Mouse (Mus musculus) limb, embryonic 13.5 days (tissue): ENCODE data around the gene Sit1. TPM values are rescaled to one million over a fixed set of nuclear protein-coding genes. Genes with fewer than 3 reads are reported as not detected.
A peak's percentile ranks its signal among the peaks of the same experiment; 100 is the strongest.
"Not testable (repeated sequence)": the region's sequence is repeated elsewhere in the genome, so short reads cannot be mapped to it uniquely, and the experiment has no call there.

Experiments
- ATAC-seq: fragments of 200-750 bp; cut with Nextera tagmentation; 2 replicates; pipeline ENCODE4 v1.8.0; 2017; ENCODE audit warnings: low read depth, moderate number of reproducible peaks, moderate TSS enrichment; ENCODE audit not compliant: low FRiP score
- H3K27ac ChIP-seq: fragments of 300-500 bp; sonication (generic); 2 replicates; pipeline ENCODE4 v1.5.1; 2015; ENCODE audit warnings: inconsistent platforms, mild to moderate bottlenecking, moderate library complexity
- H3K27me3 ChIP-seq: fragments of 300-500 bp; sonication (generic); 2 replicates; pipeline ENCODE4 v1.6.1; 2015; ENCODE audit warnings: mild to moderate bottlenecking, inconsistent platforms
- H3K36me3 ChIP-seq: fragments of 300-500 bp; sonication (generic); 2 replicates; pipeline ENCODE4 v1.6.1; 2015; ENCODE audit warnings: inconsistent platforms, mild to moderate bottlenecking, moderate library complexity
- H3K4me1 ChIP-seq: fragments of 300-500 bp; sonication (generic); 2 replicates; pipeline ENCODE4 v1.6.1; 2015; ENCODE audit warnings: inconsistent platforms
- H3K4me2 ChIP-seq: fragments of 300-500 bp; sonication (generic); replicated peaks from 2 replicates; pipeline ENCODE4 v1.6.1; 2015; ENCODE audit warnings: inconsistent platforms, mild to moderate bottlenecking, moderate library complexity
- H3K4me3 ChIP-seq: fragments of 300-500 bp; sonication (generic); 2 replicates; pipeline ENCODE4 v1.5.1; 2015; ENCODE audit warnings: moderate library complexity, mild to moderate bottlenecking, inconsistent platforms
- H3K9ac ChIP-seq: fragments of 300-500 bp; sonication (generic); 2 replicates; pipeline ENCODE4 v1.6.1; 2015; ENCODE audit warnings: mild to moderate bottlenecking, inconsistent platforms
- H3K9me3 ChIP-seq: fragments of 300-500 bp; sonication (generic); 2 replicates; pipeline ENCODE4 v1.6.1; 2016; ENCODE audit warnings: inconsistent platforms
- WGBS: fragments of 180-500 bp; shearing (Covaris S2); methylation state at CpG from one replicate; pipeline ENCODE4 v1.1.7; 2015; 5-methylcytosine and 5-hydroxymethylcytosine counted together
- polyA plus RNA-seq: library from polyadenylated mRNA; unstranded; fragments of >200 nt; fragmentation: Nextera tagmentation; extraction: Ambion mirVana; gene quantifications from 2 replicates; pipeline ENCODE4 v1.2.1, GENCODE M21; 2015

Sit1 gene
- polyA plus RNA-seq, 1 experiment from 2014 or later = not detected

DNA sequence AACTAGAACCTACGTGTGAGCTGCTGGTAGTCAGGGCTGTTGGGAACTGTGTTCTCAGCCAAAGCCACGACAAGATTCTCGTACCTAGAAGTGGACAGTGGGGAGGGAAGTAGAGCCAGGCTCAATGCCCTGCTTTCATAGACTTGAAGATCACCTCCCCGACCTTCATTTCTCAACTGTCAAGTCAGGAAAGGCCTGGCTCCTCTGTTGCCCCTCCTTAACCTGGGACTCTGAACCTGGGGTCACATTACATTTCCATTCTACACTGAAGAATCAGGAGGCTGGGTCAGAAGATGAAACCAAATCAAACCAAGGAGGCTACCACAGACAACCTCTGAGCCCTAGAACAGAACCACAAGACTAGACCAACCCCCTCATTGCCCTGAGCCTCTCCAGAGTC lies 14.4 kb upstream of the Sit1 start:
- peaks cover 42% of the 10 kb centered on the region for H3K4me1 ChIP-seq
- H3K27me3 ChIP-seq = no peaks in the 10 kb centered on the region
- H3K9me3 ChIP-seq = no peaks in the 10 kb centered on the region
- peaks cover 26% of the 10 kb centered on the region for H3K36me3 ChIP-seq
- peak overlapping the region; percentile 79 for H3K4me2 ChIP-seq
- no peak overlapping the region for H3K27ac ChIP-seq
- ATAC-seq = no peak
- 76% methylated on average over 4 of the region's 4 CpGs for WGBS
- peak overlapping the region; percentile 65 for H3K4me3 ChIP-seq
- peak overlapping the region; percentile 74; the same call in 1 of the 2 replicates for H3K9ac ChIP-seq

DNA sequence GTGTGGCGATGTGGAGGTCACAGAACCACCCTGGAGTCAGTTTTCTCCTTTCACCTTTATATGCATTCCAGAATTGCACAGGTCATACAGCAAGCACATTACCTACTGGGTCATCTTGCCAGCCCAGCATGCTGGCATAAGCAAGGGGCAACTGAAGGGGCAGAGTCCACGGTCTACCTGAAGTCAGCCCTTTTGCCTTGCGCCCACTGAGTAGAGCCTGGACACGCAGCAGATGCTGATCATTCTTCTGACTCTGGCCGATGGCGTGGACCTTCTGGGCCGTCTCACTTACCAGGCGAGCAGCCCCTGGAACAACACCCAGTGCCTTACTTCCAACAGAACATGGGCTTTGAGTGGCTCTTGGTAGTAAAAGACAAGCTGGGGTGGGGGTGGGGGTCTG lies 13.9 kb upstream of the Sit1 start:
- Histone ChIP-seq H3K36me3 (peaks cover 26% of the 10 kb centered on the region), H3K4me1 (peaks cover 42% of the 10 kb centered on the region), H3K9ac (peak overlapping the region; percentile 74; the same call in 1 of the 2 replicates), H3K9me3 (no peaks in the 10 kb centered on the region), H3K4me3 (0 out of 2 replicates have a peak overlapping the region, but pooled peaks have one; percentile 65), H3K27ac (no peak overlapping the region), H3K4me2 (peak overlapping the region; percentile 79), H3K27me3 (no peaks in the 10 kb centered on the region)
- WGBS = 92% methylated on average over 8 of the region's 8 CpGs
- ATAC-seq = no peak

DNA sequence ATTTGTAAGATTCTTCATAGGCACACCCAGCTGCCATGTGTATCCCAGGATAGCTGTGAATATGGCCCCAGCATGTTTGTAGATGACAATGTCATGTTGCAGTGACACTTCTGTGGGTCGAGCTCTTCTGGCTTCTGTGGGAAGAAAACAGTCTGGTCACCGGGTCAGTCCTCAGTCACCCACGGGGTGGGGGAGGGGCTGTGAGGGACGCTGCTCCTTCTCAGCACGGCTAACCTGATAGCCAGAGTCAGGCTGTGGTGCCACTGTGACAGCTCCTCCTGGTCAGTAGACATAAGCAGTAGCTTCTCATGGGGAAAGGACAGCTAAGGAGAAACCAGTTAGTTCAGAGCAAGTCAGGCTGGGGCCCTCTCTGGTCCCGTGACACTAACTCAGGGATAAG lies 13.1 kb upstream of the Sit1 start:
- H3K9ac ChIP-seq = no peak overlapping the region
- H3K36me3 ChIP-seq = peaks cover 26% of the 10 kb centered on the region
- no peak overlapping the region for H3K4me3 ChIP-seq
- H3K4me2 ChIP-seq = no peak overlapping the region
- H3K27ac ChIP-seq = no peak overlapping the region
- no peaks in the 10 kb centered on the region for H3K27me3 ChIP-seq
- no peak for ATAC-seq
- H3K4me1 ChIP-seq = peaks cover 39% of the 10 kb centered on the region
- 72% methylated on average over 6 of the region's 6 CpGs for WGBS
- H3K9me3 ChIP-seq = no peaks in the 10 kb centered on the region

DNA sequence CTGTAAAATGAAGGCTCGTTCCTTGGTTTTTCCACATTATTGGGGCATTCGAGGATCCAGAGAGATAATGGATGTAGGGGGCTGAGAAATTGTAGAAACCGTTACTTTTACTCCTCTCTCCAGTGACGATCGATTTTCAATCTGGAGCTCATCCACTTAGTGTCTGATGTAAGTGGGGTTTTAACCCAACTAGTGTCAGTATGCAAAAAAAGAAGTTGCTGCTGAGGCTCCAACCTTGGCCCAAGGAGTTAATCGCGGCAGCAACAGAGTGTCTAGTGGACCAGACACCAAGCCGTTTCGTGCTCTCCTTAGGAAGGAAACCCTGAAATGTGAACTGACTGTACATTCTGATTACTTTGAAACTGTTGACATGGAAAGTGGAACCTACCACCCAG lies 10.3 kb upstream of the Sit1 start:
- ATAC-seq = no peak
- Histone ChIP-seq H3K4me1 (peaks cover 31% of the 10 kb centered on the region), H3K4me2 (peak overlapping the region; percentile 74), H3K9me3 (no peaks in the 10 kb centered on the region), H3K27me3 (no peaks in the 10 kb centered on the region), H3K36me3 (peaks cover 26% of the 10 kb centered on the region), H3K4me3 (peak overlapping the region; percentile 76), H3K27ac (peak overlapping the region; percentile 92), H3K9ac (peak overlapping the region; percentile 85)
- 2% methylated on average over 9 of the region's 9 CpGs for WGBS

DNA sequence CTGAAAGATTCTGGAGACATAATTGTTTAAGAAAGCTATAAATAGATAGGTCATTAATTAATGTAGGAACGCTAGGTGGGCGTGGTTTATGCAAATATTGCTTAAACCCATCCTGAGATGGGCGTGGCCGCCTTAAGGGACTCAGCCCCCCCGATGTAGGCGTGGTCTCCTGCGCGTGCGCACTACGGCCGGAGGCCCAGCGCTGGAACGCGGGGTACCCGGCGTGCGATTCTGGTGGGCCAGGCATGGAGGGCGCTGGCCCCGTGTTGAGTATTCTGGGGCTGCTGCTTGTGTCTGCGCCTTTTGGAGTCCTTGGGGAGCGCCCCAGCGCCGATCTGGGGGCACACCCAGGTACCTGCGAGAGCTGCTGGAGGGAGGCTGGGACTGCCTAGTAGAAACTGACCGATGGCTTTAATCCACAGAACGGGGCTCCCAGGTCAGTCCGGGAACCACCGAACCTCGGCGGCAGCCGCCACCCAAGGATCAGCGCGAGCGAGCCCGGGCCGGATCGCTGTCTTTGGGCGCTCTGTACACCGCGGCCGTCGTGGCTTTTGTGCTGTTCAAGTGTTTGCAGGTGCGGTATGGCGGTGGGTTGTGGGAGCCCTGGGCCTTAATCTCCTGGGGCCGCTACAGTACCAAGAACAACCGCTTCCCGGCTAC lies 9.8 kb upstream of the Sit1 start:
- peaks cover 26% of the 10 kb centered on the region for H3K4me1 ChIP-seq
- no peaks in the 10 kb centered on the region for H3K27me3 ChIP-seq
- peak overlapping the region; percentile 74 for H3K4me2 ChIP-seq
- peaks cover 26% of the 10 kb centered on the region for H3K36me3 ChIP-seq
- peak overlapping the region; percentile 85 for H3K9ac ChIP-seq
- under 1% methylated on average over 47 of the region's 47 CpGs for WGBS
- no peaks in the 10 kb centered on the region for H3K9me3 ChIP-seq
- H3K27ac ChIP-seq = peak overlapping the region; percentile 92
- peak; percentile 90 for ATAC-seq
- peak overlapping the region; percentile 76 for H3K4me3 ChIP-seq

DNA sequence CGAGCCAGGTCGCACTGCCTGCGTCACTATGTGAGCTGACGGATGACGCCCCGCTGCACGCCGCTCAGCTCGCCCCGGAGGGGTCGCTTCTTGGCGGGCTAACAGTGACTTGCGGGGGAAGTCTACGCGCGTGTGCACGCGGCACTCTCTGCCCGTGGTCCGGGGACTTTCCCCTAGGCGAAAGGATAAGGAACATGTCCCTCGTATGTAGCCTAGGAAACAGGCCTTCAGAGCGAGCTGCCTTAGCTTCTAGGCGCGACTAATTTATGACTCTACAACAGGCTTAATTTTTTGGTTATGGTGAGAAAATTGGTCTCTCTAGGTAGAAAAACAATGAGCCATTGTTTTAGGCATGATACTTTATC lies 9.3 kb upstream of the Sit1 start, which contains the start of gene Ccdc107:
TSS of gene Ccdc107 (plus strand) at position 80 of the 365 bp plus-strand sequence.
- peak within 1 kb of the TSS; percentile 74 for H3K4me2 ChIP-seq
- peak within 1 kb of the TSS; percentile 76 for H3K4me3 ChIP-seq
- peak; percentile 98 for ATAC-seq
- H3K4me1 ChIP-seq = peaks cover 21% of the 10 kb centered on the region
- no peaks in the 10 kb centered on the region for H3K27me3 ChIP-seq
- H3K36me3 ChIP-seq = peaks cover 25% of the 10 kb centered on the region
- peak within 1 kb of the TSS; percentile 85 for H3K9ac ChIP-seq
- peak within 1 kb of the TSS; percentile 92 for H3K27ac ChIP-seq
- WGBS = under 1% methylated on average over 25 of the region's 25 CpGs
- H3K9me3 ChIP-seq = no peaks in the 10 kb centered on the region

DNA sequence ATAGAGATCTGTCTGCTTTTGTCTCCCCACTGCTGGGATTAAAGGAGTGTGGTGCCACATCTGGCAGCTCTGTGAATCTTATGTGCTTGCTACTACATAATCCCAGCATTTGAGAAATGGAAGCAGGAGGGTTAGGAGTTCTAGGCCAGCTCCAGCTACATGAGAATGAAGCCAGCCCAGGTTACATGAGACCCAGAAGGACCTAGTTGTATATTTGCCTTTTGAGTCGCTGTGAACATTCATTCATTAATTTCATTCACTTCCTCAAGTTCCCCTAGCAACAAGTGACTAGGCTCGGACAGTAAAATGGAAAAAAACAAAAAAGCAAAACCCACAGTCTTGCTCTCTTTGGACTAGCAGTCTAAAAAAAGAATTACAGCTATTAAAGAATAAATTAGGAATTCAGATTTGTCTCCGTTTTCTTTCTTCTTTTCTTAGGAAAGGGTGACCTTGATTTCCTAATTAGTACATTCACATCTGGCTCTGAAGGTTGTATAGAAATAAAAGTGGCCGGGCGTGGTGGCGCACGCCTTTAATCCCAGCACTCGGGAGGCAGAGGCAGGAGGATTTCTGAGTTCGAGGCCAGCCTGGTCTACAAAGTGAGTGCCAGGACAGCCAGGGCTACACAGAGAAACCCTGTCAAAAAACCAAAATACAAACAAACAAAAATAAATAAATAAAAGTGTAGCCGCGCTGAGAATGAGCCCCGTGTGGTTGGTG lies 8.7 kb upstream of the Sit1 start:
- Histone ChIP-seq H3K4me1 (peaks cover 15% of the 10 kb centered on the region), H3K4me3 (peak overlapping the region; percentile 76), H3K36me3 (peaks cover 20% of the 10 kb centered on the region), H3K4me2 (peak overlapping the region; percentile 74), H3K27me3 (no peaks in the 10 kb centered on the region), H3K9me3 (no peaks in the 10 kb centered on the region), H3K27ac (peak overlapping the region; percentile 52; the same call in 1 of the 2 replicates), H3K9ac (no peak overlapping the region)
- WGBS = 47% methylated on average over 12 of the region's 12 CpGs
- ATAC-seq = 0 out of 2 replicates have a peak, but pooled peaks have one; percentile 5

DNA sequence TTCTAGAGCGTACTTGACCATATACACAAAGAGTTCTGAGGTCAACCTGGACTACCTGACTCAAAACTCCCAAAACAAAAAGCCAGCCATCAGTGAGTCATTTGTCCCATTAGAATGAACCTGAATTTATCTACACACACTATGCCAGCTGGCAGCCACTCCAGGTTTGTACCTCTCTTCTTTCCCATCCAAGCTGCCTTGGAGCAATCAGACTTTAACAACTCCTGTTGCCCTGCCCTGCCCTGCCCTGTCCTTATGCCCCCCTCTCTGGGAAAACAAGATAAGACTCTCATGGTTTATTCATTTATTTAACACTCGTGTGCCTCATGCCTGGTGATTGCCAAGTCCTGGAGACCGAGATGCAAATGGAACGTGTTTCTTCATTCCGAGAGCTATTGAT lies 7.3 kb upstream of the Sit1 start:
- peaks cover 15% of the 10 kb centered on the region for H3K4me1 ChIP-seq
- H3K36me3 ChIP-seq = peaks cover 5% of the 10 kb centered on the region
- no peak overlapping the region for H3K4me3 ChIP-seq
- H3K27me3 ChIP-seq = no peaks in the 10 kb centered on the region
- no peak for ATAC-seq
- no peak overlapping the region for H3K4me2 ChIP-seq
- WGBS = 85% methylated on average over 5 of the region's 5 CpGs
- no peaks in the 10 kb centered on the region for H3K9me3 ChIP-seq
- no peak overlapping the region for H3K27ac ChIP-seq
- no peak overlapping the region for H3K9ac ChIP-seq

DNA sequence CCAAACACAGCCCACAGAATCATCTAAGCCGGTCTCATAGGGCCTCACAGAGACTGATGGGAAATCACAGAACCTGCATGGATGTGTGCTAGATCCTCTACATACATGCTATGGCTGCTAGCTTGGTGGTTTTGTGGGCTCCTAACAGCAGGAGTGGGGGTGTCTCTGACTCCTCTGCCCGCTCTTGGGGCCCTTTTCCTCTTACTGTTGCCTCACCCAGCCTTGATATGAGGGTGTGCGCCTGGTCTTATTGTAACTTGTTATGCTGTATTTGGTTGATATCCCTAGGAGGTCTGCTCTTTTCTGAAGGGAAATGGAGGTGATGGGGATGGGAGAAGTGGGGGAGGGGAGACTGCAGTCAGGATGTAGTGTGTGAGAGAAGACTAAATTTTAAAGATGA lies 6.1 kb upstream of the Sit1 start:
- Histone ChIP-seq H3K4me1 (peaks cover 8% of the 10 kb centered on the region), H3K36me3 (no peaks in the 10 kb centered on the region), H3K9ac (no peak overlapping the region), H3K27ac (no peak overlapping the region), H3K27me3 (no peaks in the 10 kb centered on the region), H3K4me2 (no peak overlapping the region), H3K9me3 (no peaks in the 10 kb centered on the region), H3K4me3 (no peak overlapping the region)
- 99% methylated on average over 3 of the region's 3 CpGs for WGBS
- ATAC-seq = no peak

DNA sequence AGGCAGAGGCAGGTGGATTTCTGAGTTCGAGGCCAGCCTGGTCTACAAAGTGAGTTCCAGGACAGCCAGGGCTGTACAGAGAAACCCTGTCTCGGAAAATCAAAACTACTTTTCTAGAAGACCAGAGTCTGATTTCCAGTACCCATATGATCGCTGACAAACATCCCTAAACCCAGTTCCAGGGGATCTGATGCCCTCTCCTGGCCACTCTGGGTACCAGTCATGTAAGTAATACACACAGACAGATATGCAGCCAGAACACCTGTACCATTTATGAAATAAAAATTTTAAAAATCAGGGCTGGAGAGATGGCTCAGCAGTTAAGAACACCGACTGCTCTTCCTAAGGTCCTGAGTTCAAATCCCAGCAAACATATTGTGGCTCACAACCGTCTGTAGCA lies 2.1 kb upstream of the Sit1 start:
- WGBS = 84% methylated on average over 5 of the region's 5 CpGs

DNA sequence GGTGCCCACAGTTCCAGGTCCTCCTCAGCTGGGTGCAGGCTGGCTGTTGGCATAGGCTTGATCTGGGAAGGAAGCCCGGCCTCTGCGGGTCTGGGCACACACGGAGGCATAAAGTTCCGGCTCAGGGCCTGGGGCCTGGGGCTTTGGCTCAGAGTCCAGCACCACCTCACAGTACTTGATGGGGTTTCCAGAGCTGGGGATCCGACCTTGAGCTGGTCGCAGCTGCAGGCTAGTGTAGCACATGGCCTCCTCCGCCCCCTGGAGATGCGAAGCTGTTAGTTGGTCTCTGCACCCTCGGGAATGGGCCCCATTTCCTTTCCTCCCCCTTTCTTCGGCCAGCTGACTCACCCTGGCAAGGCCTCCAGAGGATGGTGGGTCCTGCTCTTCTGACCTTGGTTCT lies 943 bp downstream of the Sit1 start:
- H3K9me3 ChIP-seq = no peaks in the 10 kb centered on the region
- no peak overlapping the region for H3K9ac ChIP-seq
- 0 out of 2 replicates have a peak, but pooled peaks cover 4% of the 10 kb centered on the region for H3K4me1 ChIP-seq
- ATAC-seq = no peak
- H3K27me3 ChIP-seq = no peaks in the 10 kb centered on the region
- H3K4me2 ChIP-seq = no peak overlapping the region
- 61% methylated on average over 10 of the region's 10 CpGs for WGBS
- H3K36me3 ChIP-seq = no peaks in the 10 kb centered on the region
- H3K27ac ChIP-seq = no peak overlapping the region
- H3K4me3 ChIP-seq = no peak overlapping the region

More for the DNA sequence above, 2.1 kb upstream of the Sit1 start:
- H3K27me3 ChIP-seq, ATAC-seq, H3K4me1 ChIP-seq, H3K4me3 ChIP-seq, H3K27ac ChIP-seq, H3K36me3 ChIP-seq, H3K9ac ChIP-seq, H3K9me3 ChIP-seq, H3K4me2 ChIP-seq: not testable (repeated sequence)

DNA sequence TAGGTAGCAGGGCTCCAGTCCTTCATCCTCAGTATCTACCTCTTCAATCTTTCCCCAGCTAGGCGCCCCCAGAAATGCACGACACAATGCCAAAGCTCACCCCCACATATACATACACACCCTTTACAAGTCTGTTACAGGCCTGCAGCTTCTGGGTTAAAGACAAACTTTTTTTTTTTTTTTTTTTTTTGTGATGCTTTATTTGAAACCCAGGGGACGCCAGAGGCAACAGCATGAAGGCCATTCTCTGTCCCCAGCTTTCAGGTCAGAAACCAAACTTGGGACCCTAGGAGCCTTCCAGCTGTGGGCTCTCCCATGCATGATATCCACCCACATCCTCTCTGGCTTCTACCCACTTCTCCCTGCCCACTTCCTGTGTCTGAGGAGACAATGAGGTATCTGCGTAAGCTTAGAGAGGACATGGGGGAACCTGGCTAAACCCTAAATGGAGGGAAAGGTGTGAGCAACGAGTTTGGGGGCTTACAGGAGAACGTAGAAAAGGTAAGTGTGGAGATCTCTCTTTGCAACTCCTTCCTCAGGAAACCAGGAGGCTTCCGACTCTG lies 1.6 kb downstream of the Sit1 start:
- Histone ChIP-seq H3K4me3 (no peak overlapping the region), H3K27ac (no peak overlapping the region), H3K9me3 (no peaks in the 10 kb centered on the region), H3K36me3 (no peaks in the 10 kb centered on the region), H3K27me3 (no peaks in the 10 kb centered on the region), H3K9ac (no peak overlapping the region), H3K4me2 (no peak overlapping the region), H3K4me1 (0 out of 2 replicates have a peak, but pooled peaks cover 4% of the 10 kb centered on the region)
- 75% methylated on average over 7 of the region's 7 CpGs for WGBS
- ATAC-seq = no peak
